Mouse (Mus musculus): Measurements from ENCODE around the gene Gm5773. TPM values are rescaled to one million over a fixed set of nuclear protein-coding genes. Genes with fewer than 3 reads are reported as not detected.

Gene Gm5773
- polyA plus RNA-seq (2021; fragmentation: Nextera tagmentation): not detected in 2 replicates
- long read RNA-seq, experiment 1: 0 reads
- long read RNA-seq, experiment 2: 0 reads

GRCm38 (mm10) chr3:93772700-93773099, at the start of gene Gm5773:
Gene Gm5773 (plus strand): TSS chr3:93773000.

GRCm38 (mm10) chr3:93796098-93796497, 23.3 kb downstream of the Gm5773 start, which contains the start of gene Tdpoz4:
Gene Tdpoz4 (plus strand): TSS chr3:93796398.

Other genes with a start within 250 kb of the Gm5773 start
- 88.6 and 91.8 TPM in 2 replicates for gene S100a10, start 217.9 kb upstream of the Gm5773 start, polyA plus RNA-seq (2021; fragmentation: Nextera tagmentation)
- not detected in 2 replicates for gene Tdpoz2, start 120.3 kb upstream of the Gm5773 start, polyA plus RNA-seq (2021; fragmentation: Nextera tagmentation)
- gene Tdpoz1, start 96.7 kb upstream of the Gm5773 start, polyA plus RNA-seq (2021; fragmentation: Nextera tagmentation): not detected in 2 replicates
- not detected in 2 replicates for gene Gm37596, start 79.9 kb upstream of the Gm5773 start, polyA plus RNA-seq (2021; fragmentation: Nextera tagmentation)
- gene Tdpoz4, start 23.4 kb downstream of the Gm5773 start, polyA plus RNA-seq (2021; fragmentation: Nextera tagmentation): not detected in 2 replicates
- gene Tdpoz3, start 53.0 kb downstream of the Gm5773 start, polyA plus RNA-seq (2021; fragmentation: Nextera tagmentation): not detected in 2 replicates
- not detected in 2 replicates for gene Gm9117, start 170.5 kb downstream of the Gm5773 start, polyA plus RNA-seq (2021; fragmentation: Nextera tagmentation)
- not detected in 2 replicates for gene Tdpoz5, start 188.3 kb downstream of the Gm5773 start, polyA plus RNA-seq (2021; fragmentation: Nextera tagmentation)

Data from layer of hippocampus, adult 6 months (tissue).